ENCODE assay signal across 9 mouse cellular contexts in genomic region chr5:120522649-120523048, GRCm38 (mm10). TPM values are rescaled to one million over a fixed set of nuclear protein-coding genes. Genes with fewer than 3 reads are reported as not detected.
DNase-seq lines count a peak whose midpoint lies in the region; TF ChIP-seq lines count a peak whose summit lies in the region.
"Had no signal": no experiment of that assay in that cellular context is flagged by ENCODE, and none has a peak within 500 bp of the region (broad histone marks: within the 10 kb centered on the region; RNA-seq: fewer than 3 reads in every experiment).

No protein-coding gene starts in this region.

- DNase-seq in adrenal gland, postnatal 10 days = peak; percentile 57
- DNase-seq in adrenal gland, adult 8-10 months = no peak
- no peak for DNase-seq in testis, postnatal 14 days (ENCODE audit: low spot score)
- DNase-seq in lung, adult 2 months = no peak
- DNase-seq in thymus, postnatal 36 days = peak; percentile 46 to 59
- DNase-seq in right cerebral cortex, postnatal 36 days (ENCODE audit: low spot score in 2 of 2) = no peak
- no peak for DNase-seq in frontal cortex, postnatal 36 days (ENCODE audit: low spot score in 2 of 2)

- no peaks in the 10 kb centered on the region for H3K36me3 ChIP-seq in testis, adult 2 months (ENCODE audit: control insufficient read depth, insufficient read depth, low read length)
- H3K36me3 ChIP-seq: embryonic facial prominence, embryonic 12.5 days had no signal

- H3K27ac ChIP-seq in testis, adult 2 months (ENCODE audit: control insufficient read depth, insufficient read depth, low read depth, low read length) = no peak overlapping the region
- H3K27ac ChIP-seq: embryonic facial prominence, embryonic 12.5 days had no signal

- 81% methylated on average over 3 of the region's 3 CpGs for WGBS in lung, adult 2 months

- no peak for TF ChIP-seq POLR2A in testis, adult 2 months (IDR thresholded peaks at IDR 0.05; ENCODE audit: control insufficient read depth, low read depth, low read length)
- no peak for TF ChIP-seq POLR2A in lung, adult 2 months (IDR thresholded peaks at IDR 0.05; ENCODE audit: borderline replicate concordance, extremely low read depth, low read depth, low read length)

- peak; percentile 65; the same call in 1 of the 2 replicates for TF ChIP-seq CTCF in testis, adult 2 months (IDR thresholded peaks at IDR 0.05; ENCODE audit: control insufficient read depth, insufficient read depth, insufficient replicate concordance, low read depth, low read length)
- peak; percentile 72 for TF ChIP-seq CTCF in lung, adult 2 months (IDR thresholded peaks at IDR 0.05; ENCODE audit: insufficient read depth, low read length)

- H3K27me3 ChIP-seq in testis, adult 2 months (ENCODE audit: control insufficient read depth, insufficient read depth, low read length) = no peaks in the 10 kb centered on the region
- H3K27me3 ChIP-seq: embryonic facial prominence, embryonic 12.5 days had no signal

- peaks cover 2% of the 10 kb centered on the region; the same call in 1 of the 2 replicates for H3K4me1 ChIP-seq in testis, adult 2 months (ENCODE audit: control insufficient read depth, insufficient read depth, low read length)
- peaks cover 2% of the 10 kb centered on the region; the same call in 1 of the 2 replicates for H3K4me1 ChIP-seq in lung, adult 2 months (ENCODE audit: control insufficient read depth, insufficient read depth, low read length)
- H3K4me1 ChIP-seq: embryonic facial prominence, embryonic 12.5 days had no signal

- H3K4me3 ChIP-seq in testis, adult 2 months (ENCODE audit: control insufficient read depth, low read depth, low read length) = no peak overlapping the region
- no peak overlapping the region for H3K4me3 ChIP-seq in lung, adult 2 months (replicated peaks; ENCODE audit: extremely low read depth, low read depth, low read length)
- H3K4me3 ChIP-seq: embryonic facial prominence, embryonic 12.5 days had no signal

RNA-seq across cellular contexts. Expression of gene Slc8b1, which starts 11.7 kb away (rescaled TPM):
- total RNA-seq in adrenal gland, postnatal 10 days (2021) = 10 to 100 TPM; 35.2 to 39.3 TPM
- 10 to 100 TPM; 29.5 to 36.7 (median 34.1) TPM for total RNA-seq in adrenal gland, adult 8-10 months (2022)
- polyA plus RNA-seq in testis, adult 2 months (2012; rRNA removed) = 3.2 and 3.4 TPM in 2 replicates
- 37.0 and 40.0 TPM in 2 replicates for polyA plus RNA-seq in lung, adult 2 months (2012; rRNA removed)

RNA-seq across cellular contexts. Expression of gene Plbd2, which starts 19.2 kb away (rescaled TPM):
- total RNA-seq in adrenal gland, postnatal 10 days (2021) = 10 to 100 TPM; 61.8 to 64.4 TPM
- 100 to 1,000 TPM in 2 of 4 experiments, 10 to 100 TPM in 2; 97.4 to 106 (median 100) TPM for total RNA-seq in adrenal gland, adult 8-10 months (2022)
- polyA plus RNA-seq in testis, adult 2 months (2012; rRNA removed) = 80.7 and 86.2 TPM in 2 replicates
- polyA plus RNA-seq in lung, adult 2 months (2012; rRNA removed) = 40.0 and 42.7 TPM in 2 replicates

RNA-seq across cellular contexts. Expression of gene Sds, which starts 46.3 kb away (rescaled TPM):
- 10 to 100 TPM in 1 of 2 experiments, 1 to 10 TPM in 1; 2.5 to 20.1 TPM for total RNA-seq in adrenal gland, postnatal 10 days (2021)
- total RNA-seq in adrenal gland, adult 8-10 months (2022) = under 1 TPM in 1 of 4 experiments, not detected in 3; 0.35 TPM
- polyA plus RNA-seq in testis, adult 2 months (2012; rRNA removed) = 0.75 and 1.1 TPM in 2 replicates
- 0.65 and 0.70 TPM in 2 replicates for polyA plus RNA-seq in lung, adult 2 months (2012; rRNA removed)
- polyA plus RNA-seq: embryonic facial prominence, embryonic 12.5 days had no signal

RNA-seq across cellular contexts. Expression of gene Sdsl, which starts 50.0 kb away (rescaled TPM):
- 10 to 100 TPM; 33.5 to 38.3 TPM for total RNA-seq in adrenal gland, postnatal 10 days (2021)
- 100 to 1,000 TPM in 3 of 4 experiments, 10 to 100 TPM in 1; 96.5 to 107 (median 105) TPM for total RNA-seq in adrenal gland, adult 8-10 months (2022)
- polyA plus RNA-seq in testis, adult 2 months (2012; rRNA removed) = 4.9 and 6.1 TPM in 2 replicates
- polyA plus RNA-seq in lung, adult 2 months (2012; rRNA removed) = 2.1 and 2.3 TPM in 2 replicates

Comparison
In these comparisons a context has a peak if more than half of its experiments do, and no peak if none do; other contexts are left out.
1. DNase-seq: peak in adrenal gland, postnatal 10 days (single experiment) and thymus, postnatal 36 days (2 of 2); none in adrenal gland, adult 8-10 months (single experiment), testis, postnatal 14 days (single experiment), lung, adult 2 months (single experiment), right cerebral cortex, postnatal 36 days (0 of 2) and frontal cortex, postnatal 36 days (0 of 2).